Mouse (Mus musculus) CH12.LX (cell line): ENCODE results near the gene Zfp84. TPM values are rescaled to one million over a fixed set of nuclear protein-coding genes. Genes with fewer than 3 reads are reported as not detected.

Source experiments
- DNase-seq: peaks from one replicate; pipeline ENCODE4 v3.0.0-alpha.2; 2013; ENCODE audit errors: extremely low read depth
- H3K27ac ChIP-seq: 2 replicates; pipeline ENCODE4 v1.5.1; 2012; ENCODE audit warnings: low read depth, mild to moderate bottlenecking, control low read depth, moderate library complexity; ENCODE audit not compliant: insufficient read depth
- H3K27me3 ChIP-seq: replicated peaks from 2 replicates; pipeline ENCODE3; 2012; ENCODE audit warnings: inconsistent platforms
- H3K36me3 ChIP-seq, 2 experiments: replicated peaks in 1 of 2; 2 replicates each; pipeline versions ENCODE3 to v1.6.1; 2012; ENCODE audit warnings: inconsistent platforms in 1 of 2, low read length in 1 of 2, mild to moderate bottlenecking in 1 of 2, mixed read lengths in 1 of 2, moderate library complexity in 1 of 2; ENCODE audit not compliant: control insufficient read depth in 1 of 2, insufficient read depth in 1 of 2
- H3K4me1 ChIP-seq, 2 experiments: 2 replicates each; pipeline ENCODE4 v1.6.1; 2012; ENCODE audit warnings: inconsistent platforms in 1 of 2, moderate library complexity in 1 of 2; ENCODE audit not compliant: insufficient read depth in 2 of 2, control insufficient read depth in 1 of 2
- H3K4me2 ChIP-seq: 2 replicates; pipeline ENCODE4 v1.6.1; 2012; ENCODE audit warnings: low read depth, mild to moderate bottlenecking, control low read depth; ENCODE audit not compliant: poor library complexity, insufficient read depth, severe bottlenecking
- H3K4me3 ChIP-seq, 3 experiments: fragments of 150-350 bp in 1 of 3; sonication (generic) in 1 of 3; replicated peaks in 1 of 3; 2 replicates each; pipeline versions ENCODE3 to v1.5.1; 2011 to 2012; ENCODE audit warnings: low read depth in 2 of 3, low read length in 2 of 3, mild to moderate bottlenecking in 2 of 3, moderate library complexity in 2 of 3, control low read depth in 1 of 3, improper control_type of control experiment in 1 of 3, inconsistent platforms in 1 of 3, mixed read lengths in 1 of 3; ENCODE audit not compliant: poor library complexity in 1 of 3
- H3K79me2 ChIP-seq: replicated peaks from 2 replicates; pipeline ENCODE4 v1.6.1; 2012; ENCODE audit warnings: mild to moderate bottlenecking, moderate library complexity; ENCODE audit not compliant: control insufficient read depth, poor library complexity, insufficient read depth, severe bottlenecking; ENCODE audit errors: extremely low read depth
- H3K9ac ChIP-seq: 2 replicates; pipeline ENCODE4 v1.6.1; 2012; ENCODE audit warnings: low read depth, mild to moderate bottlenecking, control low read depth, moderate library complexity; ENCODE audit not compliant: insufficient read depth
- H3K9me3 ChIP-seq: replicated peaks from 2 replicates; pipeline ENCODE3; 2012; ENCODE audit warnings: low read length, inconsistent platforms, mixed read lengths
- BHLHE40 ChIP-seq: IDR thresholded peaks from 2 replicates; pipeline ENCODE4 v1.6.1; 2011; ENCODE audit warnings: mild to moderate bottlenecking, low read depth, low read length, improper control_type of control experiment
- CHD1 ChIP-seq: IDR thresholded peaks from 2 replicates; pipeline ENCODE4 v1.6.1; 2012; ENCODE audit warnings: low read depth, low read length, improper control_type of control experiment, inconsistent platforms
- E2F4 ChIP-seq: IDR thresholded peaks from 2 replicates; pipeline ENCODE4 v1.6.1; 2011; ENCODE audit warnings: low read depth, low read length, improper control_type of control experiment; ENCODE audit not compliant: insufficient replicate concordance
- ETS1 ChIP-seq: conservative IDR thresholded peaks from 2 replicates; pipeline ENCODE4 v1.6.1; 2012; ENCODE audit warnings: low read depth, mild to moderate bottlenecking, inconsistent platforms, low read length, improper control_type of control experiment, moderate library complexity
- IRF4 ChIP-seq: IDR thresholded peaks from 2 replicates; pipeline ENCODE4 v1.6.1; 2014; ENCODE audit warnings: low read depth, mild to moderate bottlenecking, inconsistent platforms, low read length, improper control_type of control experiment
- JUN ChIP-seq: IDR thresholded peaks from 2 replicates; pipeline ENCODE4 v1.6.1; 2011; ENCODE audit warnings: low read depth, mild to moderate bottlenecking, low read length, improper control_type of control experiment, moderate library complexity; ENCODE audit not compliant: insufficient read depth
- KAT2A ChIP-seq: IDR thresholded peaks from 2 replicates; pipeline ENCODE4 v1.6.1; 2012; ENCODE audit warnings: low read length, improper control_type of control experiment, inconsistent platforms; ENCODE audit not compliant: insufficient replicate concordance
- MAZ ChIP-seq: IDR thresholded peaks from 2 replicates; pipeline ENCODE4 v1.6.1; 2012; ENCODE audit warnings: low read depth, mild to moderate bottlenecking, inconsistent platforms, low read length, improper control_type of control experiment, moderate library complexity
- RAD21 ChIP-seq: IDR thresholded peaks from 2 replicates; pipeline ENCODE4 v1.6.1; 2011; ENCODE audit warnings: low read depth, mild to moderate bottlenecking, low read length, improper control_type of control experiment, moderate library complexity
- RCOR1 ChIP-seq: conservative IDR thresholded peaks from 2 replicates; pipeline ENCODE4 v1.6.1; 2012; ENCODE audit warnings: low read depth, mild to moderate bottlenecking, inconsistent platforms, low read length, improper control_type of control experiment
- SIN3A ChIP-seq: IDR thresholded peaks from 2 replicates; pipeline ENCODE4 v1.6.1; 2012; ENCODE audit warnings: low read length, improper control_type of control experiment, inconsistent platforms
- TBP ChIP-seq: conservative IDR thresholded peaks from 2 replicates; pipeline ENCODE4 v1.6.1; 2011; ENCODE audit warnings: low read depth, low read length, improper control_type of control experiment
- USF2 ChIP-seq: conservative IDR thresholded peaks from 2 replicates; pipeline ENCODE4 v1.6.1; 2011; ENCODE audit warnings: low read depth, low read length, improper control_type of control experiment
- ZKSCAN1 ChIP-seq: IDR thresholded peaks from 2 replicates; pipeline ENCODE4 v1.6.1; 2012; ENCODE audit warnings: low read depth, inconsistent platforms, low read length, improper control_type of control experiment, borderline replicate concordance
- ZNF384 ChIP-seq: IDR thresholded peaks from 2 replicates; pipeline ENCODE4 v1.6.1; 2012; ENCODE audit warnings: low read depth, low read length, improper control_type of control experiment, inconsistent platforms
- dilution Hi-C: fragments of 300-500 bp; cut with MboI; formaldehyde crosslinking; loops from 2 replicates; pipeline ENCODE4 v1.14.3; 2020; ENCODE audit warnings: low sequenced_read_pairs; ENCODE audit not compliant: extremely low pct_unique_long_range_greater_than_20kb, extremely low pct_ligation_motif_present
- in situ Hi-C: fragments of 300-500 bp; cut with MboI; formaldehyde crosslinking; loops from 3 replicates; pipeline ENCODE4 v1.14.3; 2019; ENCODE audit warnings: low sequenced_read_pairs, low pct_ligation_motif_present, low pct_unique_long_range_greater_than_20kb, mixed read lengths
- polyA plus RNA-seq: library from polyadenylated mRNA; unstranded; fragments of >175 nt; gene quantifications from 2 replicates; pipeline ENCODE4 v1.2.1, GENCODE M21; 2012; ENCODE audit warnings: low read depth; ENCODE audit not compliant: insufficient read length
- total RNA-seq, 2 experiments: library from RNA; depleted of rRNA; stranded (reverse); fragments of 300-350 nt in 1 of 2; fragments of >200 nt in 1 of 2; gene quantifications; 2 replicates each; pipeline ENCODE4 v1.2.3; 2012 to 2014

The Zfp84 gene
- total and polyA plus RNA-seq, 3 experiments = 7.9 to 9.6 (median 9.2) TPM

DNA sequence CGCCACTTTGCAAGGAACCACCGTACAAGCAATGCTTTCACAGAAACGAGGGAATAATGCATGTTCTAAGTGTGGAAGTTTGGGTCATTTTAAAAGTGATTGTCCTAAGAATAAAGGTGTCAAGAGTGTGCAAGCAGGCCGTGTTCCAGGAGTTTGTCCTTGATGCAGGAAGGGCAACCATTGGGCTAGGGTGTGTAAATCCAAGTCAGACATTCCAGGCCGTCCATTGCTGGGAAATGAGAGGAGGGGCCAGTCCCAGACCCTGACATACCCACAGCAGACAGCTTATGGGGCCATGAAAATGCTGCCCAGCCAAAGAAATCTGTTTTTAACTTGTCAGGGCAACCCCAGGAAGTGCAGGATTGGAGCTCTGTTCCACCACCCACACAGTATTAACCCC, 38.7 kb downstream of the Zfp84 start:
- in situ Hi-C loops = no loop called here
- dilution Hi-C loops = no loop called here
- no peaks in the 10 kb centered on the region for H3K27me3 ChIP-seq
- no peak overlapping the region for H3K4me3 ChIP-seq
- TF ChIP-seq SIN3A (no peak), BHLHE40 (no peak), ZNF384 (no peak), ETS1 (no peak), JUN (no peak), IRF4 (no peak), RAD21 (no peak), ZKSCAN1 (no peak), TBP (no peak), MAZ (no peak)
- TF ChIP-seq, all 38 proteins: peak for 0
- no peak overlapping the region for H3K9ac ChIP-seq
- no peaks in the 10 kb centered on the region for H3K4me1 ChIP-seq
- no peak overlapping the region for H3K4me2 ChIP-seq
- H3K9me3 ChIP-seq = no peaks in the 10 kb centered on the region
- no peak for DNase-seq
- H3K27ac ChIP-seq = no peak overlapping the region
- no peaks in the 10 kb centered on the region for H3K79me2 ChIP-seq
- H3K36me3 ChIP-seq = no peaks in the 10 kb centered on the region

DNA sequence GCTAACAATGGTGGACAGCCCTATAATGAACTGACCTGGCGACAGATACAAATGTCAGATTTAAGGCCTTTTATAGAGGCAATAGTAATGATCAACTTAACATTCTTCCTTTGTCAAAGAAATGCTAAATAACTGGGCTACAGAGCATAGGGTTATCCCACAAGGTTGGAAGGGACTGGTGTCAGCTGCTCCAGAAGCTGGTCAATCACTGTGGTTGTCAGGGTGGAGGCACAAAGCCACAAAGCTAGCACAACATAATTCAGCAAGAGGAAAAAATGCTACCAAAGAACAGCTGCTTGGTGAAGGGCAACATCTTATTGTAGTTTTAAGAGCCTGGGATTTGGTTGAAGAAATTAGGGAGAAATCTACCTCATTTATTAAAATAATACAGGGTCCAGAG, 43.9 kb downstream of the Zfp84 start:
- dilution Hi-C loops = no loop called here
- Histone ChIP-seq H3K79me2 (0 out of 2 replicates have a peak, but pooled peaks cover 3% of the 10 kb centered on the region), H3K27ac (no peak overlapping the region), H3K4me3 (no peak overlapping the region), H3K4me2 (no peak overlapping the region), H3K36me3 (peaks cover 0 to 2% of the 10 kb centered on the region in 2 experiments), H3K9me3 (no peaks in the 10 kb centered on the region), H3K27me3 (no peaks in the 10 kb centered on the region), H3K4me1 (peaks cover 4 to 19% of the 10 kb centered on the region in 2 experiments), H3K9ac (no peak overlapping the region)
- TF ChIP-seq USF2 = no peak
- TF ChIP-seq CHD1 = no peak
- TF ChIP-seq RCOR1 = no peak
- no peak for TF ChIP-seq ZKSCAN1
- no peak for TF ChIP-seq KAT2A
- no peak for TF ChIP-seq MAZ
- TF ChIP-seq JUN = no peak
- no peak for TF ChIP-seq E2F4
- in situ Hi-C loops = no loop called here
- DNase-seq = no peak
